Mouse (Mus musculus): ENCODE data around the gene Evi5.

GRCm38 (mm10) chr5:107873330-107873729, 1.6 kb downstream of the Evi5 start:
- no peak for TF ChIP-seq CTCF (IDR thresholded peaks at IDR 0.05; ENCODE audit: control insufficient read depth, insufficient read depth, insufficient replicate concordance, low read depth, low read length)
- no peak for TF ChIP-seq POLR2A (IDR thresholded peaks at IDR 0.05; ENCODE audit: control insufficient read depth, low read depth, low read length)
